Mouse (Mus musculus): Measurements from ENCODE around the gene Lyar. TPM values are rescaled to one million over a fixed set of nuclear protein-coding genes. Genes with fewer than 3 reads are reported as not detected.
A peak's percentile ranks its signal among the peaks of the same experiment; 100 is the strongest.

Lyar gene
- polyA plus RNA-seq, 1 experiment from 2014 or later = 78.5 TPM

GRCm38 (mm10) chr5:38260107-38260682 is 39.9 kb downstream of the Lyar start, which contains the start of gene Tmem128:
Gene Tmem128 (plus strand): TSS chr5:38260185.
- no peaks in the 10 kb centered on the region for H3K27me3 ChIP-seq (ENCODE audit: control insufficient read depth, insufficient read depth, low read length)
- H3K4me2 ChIP-seq (ENCODE audit: low read depth, low read length) = peak within 1 kb of the TSS; percentile 89
- WGBS = under 1% methylated on average over 40 of the region's 40 CpGs
- H3K9me3 ChIP-seq (replicated peaks; ENCODE audit: control insufficient read depth, low read length) = no peaks in the 10 kb centered on the region
- H3K27ac ChIP-seq (ENCODE audit: low read length) = peak within 1 kb of the TSS; percentile 80
- H3K4me3 ChIP-seq (replicated peaks; ENCODE audit: low read length) = peak within 1 kb of the TSS; percentile 80
- peak within 1 kb of the TSS; percentile 87 for H3K9ac ChIP-seq (ENCODE audit: low read length)
- peak; percentile 51; the same call in 1 of the 2 replicates for ATAC-seq (ENCODE audit: insufficient read depth, low FRiP score)
- H3K4me1 ChIP-seq (ENCODE audit: control insufficient read depth, insufficient read depth, low read length) = peaks cover 5% of the 10 kb centered on the region
- H3K36me3 ChIP-seq (ENCODE audit: control insufficient read depth, insufficient read depth, low read length) = peaks cover 11% of the 10 kb centered on the region

- Histone ChIP-seq H3K9me3 (replicated peaks; ENCODE audit: control insufficient read depth, low read length) (no peaks in the 10 kb centered on the region), H3K9ac (ENCODE audit: low read length) (no peak overlapping the region), H3K4me2 (ENCODE audit: low read depth, low read length) (no peak overlapping the region), H3K4me1 (ENCODE audit: control insufficient read depth, insufficient read depth, low read length) (no peaks in the 10 kb centered on the region), H3K27ac (ENCODE audit: low read length) (no peak overlapping the region), H3K27me3 (ENCODE audit: control insufficient read depth, insufficient read depth, low read length) (peaks cover 13% of the 10 kb centered on the region), H3K4me3 (replicated peaks; ENCODE audit: low read length) (no peak overlapping the region), H3K36me3 (ENCODE audit: control insufficient read depth, insufficient read depth, low read length) (peaks cover 10% of the 10 kb centered on the region; the same call in 1 of the 2 replicates)
- no peak for ATAC-seq (ENCODE audit: insufficient read depth, low FRiP score)
- 86% methylated on average over 3 of the region's 3 CpGs for WGBS
Observed at GRCm38 (mm10) chr5:38270942-38271341, 50.7 kb downstream of the Lyar start.

GRCm38 (mm10) chr5:38273831-38274230 is 53.6 kb downstream of the Lyar start:
- H3K4me1 ChIP-seq (ENCODE audit: control insufficient read depth, insufficient read depth, low read length) = peaks cover 8% of the 10 kb centered on the region; the same call in 1 of the 2 replicates
- H3K27me3 ChIP-seq (ENCODE audit: control insufficient read depth, insufficient read depth, low read length) = peaks cover 39% of the 10 kb centered on the region
- no peak overlapping the region for H3K27ac ChIP-seq (ENCODE audit: low read length)
- WGBS = 86% methylated on average over 4 of the region's 4 CpGs
- no peaks in the 10 kb centered on the region for H3K9me3 ChIP-seq (replicated peaks; ENCODE audit: control insufficient read depth, low read length)
- H3K4me2 ChIP-seq (ENCODE audit: low read depth, low read length) = no peak overlapping the region
- no peaks in the 10 kb centered on the region for H3K36me3 ChIP-seq (ENCODE audit: control insufficient read depth, insufficient read depth, low read length)
- ATAC-seq (ENCODE audit: insufficient read depth, low FRiP score) = no peak
- no peak overlapping the region for H3K9ac ChIP-seq (ENCODE audit: low read length)
- H3K4me3 ChIP-seq (replicated peaks; ENCODE audit: low read length) = no peak overlapping the region

- ATAC-seq (ENCODE audit: insufficient read depth, low FRiP score) = no peak
- no peak within 1 kb of the TSS for H3K4me2 ChIP-seq (ENCODE audit: low read depth, low read length)
- WGBS = 11% methylated on average over 4 of the region's 4 CpGs
Observed at GRCm38 (mm10) chr5:38275771-38276170, 55.5 kb downstream of the Lyar start, which contains the start of gene Otop1. Gene Otop1 (plus strand): TSS chr5:38275972.

GRCm38 (mm10) chr5:38276451-38276850 is 56.2 kb downstream of the Lyar start:
- H3K9ac ChIP-seq (ENCODE audit: low read length) = no peak overlapping the region
- peaks cover 39% of the 10 kb centered on the region for H3K27me3 ChIP-seq (ENCODE audit: control insufficient read depth, insufficient read depth, low read length)
- H3K27ac ChIP-seq (ENCODE audit: low read length) = no peak overlapping the region
- no peak overlapping the region for H3K4me3 ChIP-seq (replicated peaks; ENCODE audit: low read length)
- no peak overlapping the region for H3K4me2 ChIP-seq (ENCODE audit: low read depth, low read length)
- WGBS = 1% methylated on average over 19 of the region's 19 CpGs
- no peaks in the 10 kb centered on the region for H3K9me3 ChIP-seq (replicated peaks; ENCODE audit: control insufficient read depth, low read length)
- ATAC-seq (ENCODE audit: insufficient read depth, low FRiP score) = no peak
- H3K36me3 ChIP-seq (ENCODE audit: control insufficient read depth, insufficient read depth, low read length) = no peaks in the 10 kb centered on the region
- peaks cover 8% of the 10 kb centered on the region; the same call in 1 of the 2 replicates for H3K4me1 ChIP-seq (ENCODE audit: control insufficient read depth, insufficient read depth, low read length)

More at GRCm38 (mm10) chr5:38275771-38276170, 55.5 kb downstream of the Lyar start, which contains the start of gene Otop1:
- no peak within 1 kb of the TSS for H3K27ac ChIP-seq (ENCODE audit: low read length)
- peaks cover 8% of the 10 kb centered on the region; the same call in 1 of the 2 replicates for H3K4me1 ChIP-seq (ENCODE audit: control insufficient read depth, insufficient read depth, low read length)
- H3K9ac ChIP-seq (ENCODE audit: low read length) = no peak within 1 kb of the TSS
- H3K27me3 ChIP-seq (ENCODE audit: control insufficient read depth, insufficient read depth, low read length) = peaks cover 39% of the 10 kb centered on the region
- no peak within 1 kb of the TSS for H3K4me3 ChIP-seq (replicated peaks; ENCODE audit: low read length)
- H3K36me3 ChIP-seq (ENCODE audit: control insufficient read depth, insufficient read depth, low read length) = no peaks in the 10 kb centered on the region
- H3K9me3 ChIP-seq (replicated peaks; ENCODE audit: control insufficient read depth, low read length) = no peaks in the 10 kb centered on the region

GRCm38 (mm10) chr5:38277098-38277866 is 57.0 kb downstream of the Lyar start:
- ATAC-seq (ENCODE audit: insufficient read depth, low FRiP score) = no peak; the same call in 1 of the 2 replicates
- WGBS = 3% methylated on average over 65 of the region's 65 CpGs
- Histone ChIP-seq H3K4me1 (ENCODE audit: control insufficient read depth, insufficient read depth, low read length) (peaks cover 8% of the 10 kb centered on the region; the same call in 1 of the 2 replicates), H3K4me3 (replicated peaks; ENCODE audit: low read length) (peak overlapping the region; percentile 31), H3K4me2 (ENCODE audit: low read depth, low read length) (peak overlapping the region; percentile 45), H3K27me3 (ENCODE audit: control insufficient read depth, insufficient read depth, low read length) (peaks cover 39% of the 10 kb centered on the region), H3K9me3 (replicated peaks; ENCODE audit: control insufficient read depth, low read length) (no peaks in the 10 kb centered on the region), H3K27ac (ENCODE audit: low read length) (no peak overlapping the region), H3K36me3 (ENCODE audit: control insufficient read depth, insufficient read depth, low read length) (no peaks in the 10 kb centered on the region), H3K9ac (ENCODE audit: low read length) (no peak overlapping the region)

GRCm38 (mm10) chr5:38277936-38278600 is 57.8 kb downstream of the Lyar start:
- Histone ChIP-seq H3K27ac (ENCODE audit: low read length) (no peak overlapping the region), H3K4me2 (ENCODE audit: low read depth, low read length) (no peak overlapping the region; the same call in 1 of the 2 replicates), H3K27me3 (ENCODE audit: control insufficient read depth, insufficient read depth, low read length) (peaks cover 39% of the 10 kb centered on the region), H3K9me3 (replicated peaks; ENCODE audit: control insufficient read depth, low read length) (no peaks in the 10 kb centered on the region), H3K9ac (ENCODE audit: low read length) (no peak overlapping the region), H3K36me3 (ENCODE audit: control insufficient read depth, insufficient read depth, low read length) (no peaks in the 10 kb centered on the region), H3K4me3 (replicated peaks; ENCODE audit: low read length) (0 out of 2 replicates have a peak overlapping the region, but pooled peaks have one; percentile 31), H3K4me1 (ENCODE audit: control insufficient read depth, insufficient read depth, low read length) (peaks cover 8% of the 10 kb centered on the region; the same call in 1 of the 2 replicates)
- ATAC-seq (ENCODE audit: insufficient read depth, low FRiP score) = no peak
- whole genome bisulfite sequencing = 19% methylated on average over 12 of the region's 12 CpGs

GRCm38 (mm10) chr5:38280075-38280474 is 59.8 kb downstream of the Lyar start:
- H3K4me1 ChIP-seq (ENCODE audit: control insufficient read depth, insufficient read depth, low read length) = peaks cover 8% of the 10 kb centered on the region; the same call in 1 of the 2 replicates
- no peaks in the 10 kb centered on the region for H3K36me3 ChIP-seq (ENCODE audit: control insufficient read depth, insufficient read depth, low read length)
- no peaks in the 10 kb centered on the region for H3K9me3 ChIP-seq (replicated peaks; ENCODE audit: control insufficient read depth, low read length)
- no peak overlapping the region for H3K4me3 ChIP-seq (replicated peaks; ENCODE audit: low read length)
- WGBS = 45% methylated on average over 1 of the region's 1 CpGs
- ATAC-seq (ENCODE audit: insufficient read depth, low FRiP score) = no peak
- H3K4me2 ChIP-seq (ENCODE audit: low read depth, low read length) = no peak overlapping the region
- H3K27ac ChIP-seq (ENCODE audit: low read length) = no peak overlapping the region
- no peak overlapping the region for H3K9ac ChIP-seq (ENCODE audit: low read length)
- H3K27me3 ChIP-seq (ENCODE audit: control insufficient read depth, insufficient read depth, low read length) = peaks cover 35% of the 10 kb centered on the region
